Mouse (Mus musculus): Measurements from ENCODE around the gene Olfr2. TPM values are rescaled to one million over a fixed set of nuclear protein-coding genes. Genes with fewer than 3 reads are reported as not detected.

Gene Olfr2
- not detected in 2 replicates for polyA plus RNA-seq (2014; fragmentation: Nextera tagmentation; extraction: Ambion mirVana)

GRCm38 (mm10) chr7:107005972-107006371 lies at the start of gene Olfr2:
Gene Olfr2 (minus strand): TSS chr7:107006072.
- no peaks in the 10 kb centered on the region for H3K36me3 ChIP-seq (ENCODE audit: control insufficient read depth, insufficient read depth, low read length)
- H3K27me3 ChIP-seq (ENCODE audit: control insufficient read depth, insufficient read depth, low read length) = no peaks in the 10 kb centered on the region
- ATAC-seq (ENCODE audit: low FRiP score, low TSS enrichment) = no peak
- no peak within 1 kb of the TSS for H3K4me3 ChIP-seq (ENCODE audit: low read length)
- no peaks in the 10 kb centered on the region for H3K4me1 ChIP-seq (ENCODE audit: control insufficient read depth, insufficient read depth, low read length)
- no peak within 1 kb of the TSS for H3K27ac ChIP-seq (ENCODE audit: low read depth, low read length)
- H3K4me2 ChIP-seq (replicated peaks; ENCODE audit: low read depth, low read length) = no peak within 1 kb of the TSS
- H3K9me3 ChIP-seq (ENCODE audit: control insufficient read depth, low read length) = no peaks in the 10 kb centered on the region
- no peak within 1 kb of the TSS for H3K9ac ChIP-seq (ENCODE audit: low read depth, low read length)
- WGBS = 57% methylated on average over 1 of the region's 1 CpGs

GRCm38 (mm10) chr7:107047578-107047977 lies 41.7 kb upstream of the Olfr2 start:
- Histone ChIP-seq H3K27me3 (ENCODE audit: control insufficient read depth, insufficient read depth, low read length) (no peaks in the 10 kb centered on the region), H3K36me3 (ENCODE audit: control insufficient read depth, insufficient read depth, low read length) (no peaks in the 10 kb centered on the region), H3K9ac (ENCODE audit: low read depth, low read length) (no peak overlapping the region), H3K9me3 (ENCODE audit: control insufficient read depth, low read length) (no peaks in the 10 kb centered on the region), H3K4me1 (ENCODE audit: control insufficient read depth, insufficient read depth, low read length) (no peaks in the 10 kb centered on the region), H3K4me2 (replicated peaks; ENCODE audit: low read depth, low read length) (no peak overlapping the region), H3K4me3 (ENCODE audit: low read length) (no peak overlapping the region), H3K27ac (ENCODE audit: low read depth, low read length) (no peak overlapping the region)
- no peak for ATAC-seq (ENCODE audit: low FRiP score, low TSS enrichment)
- WGBS = 23% methylated on average over 3 of the region's 3 CpGs

GRCm38 (mm10) chr7:107045833-107046232 lies 40.0 kb upstream of the Olfr2 start:
- Histone ChIP-seq H3K27ac (ENCODE audit: low read depth, low read length) (no peak overlapping the region), H3K36me3 (ENCODE audit: control insufficient read depth, insufficient read depth, low read length) (no peaks in the 10 kb centered on the region), H3K4me3 (ENCODE audit: low read length) (no peak overlapping the region), H3K4me1 (ENCODE audit: control insufficient read depth, insufficient read depth, low read length) (no peaks in the 10 kb centered on the region), H3K9ac (ENCODE audit: low read depth, low read length) (no peak overlapping the region), H3K27me3 (ENCODE audit: control insufficient read depth, insufficient read depth, low read length) (no peaks in the 10 kb centered on the region), H3K9me3 (ENCODE audit: control insufficient read depth, low read length) (no peaks in the 10 kb centered on the region), H3K4me2 (replicated peaks; ENCODE audit: low read depth, low read length) (no peak overlapping the region)
- 3% methylated on average over 5 of the region's 5 CpGs for WGBS
- ATAC-seq (ENCODE audit: low FRiP score, low TSS enrichment) = 0 out of 2 replicates have a peak, but pooled peaks have one; percentile 57

GRCm38 (mm10) chr7:107044407-107044806 lies 38.5 kb upstream of the Olfr2 start:
- no peaks in the 10 kb centered on the region for H3K9me3 ChIP-seq (ENCODE audit: control insufficient read depth, low read length)
- H3K4me1 ChIP-seq (ENCODE audit: control insufficient read depth, insufficient read depth, low read length) = no peaks in the 10 kb centered on the region
- 60% methylated on average over 1 of the region's 1 CpGs for WGBS
- no peaks in the 10 kb centered on the region for H3K36me3 ChIP-seq (ENCODE audit: control insufficient read depth, insufficient read depth, low read length)
- H3K27ac ChIP-seq (ENCODE audit: low read depth, low read length) = no peak overlapping the region
- H3K9ac ChIP-seq (ENCODE audit: low read depth, low read length) = no peak overlapping the region
- ATAC-seq (ENCODE audit: low FRiP score, low TSS enrichment) = no peak
- no peak overlapping the region for H3K4me2 ChIP-seq (replicated peaks; ENCODE audit: low read depth, low read length)
- no peaks in the 10 kb centered on the region for H3K27me3 ChIP-seq (ENCODE audit: control insufficient read depth, insufficient read depth, low read length)
- no peak overlapping the region for H3K4me3 ChIP-seq (ENCODE audit: low read length)

- Histone ChIP-seq H3K4me2 (replicated peaks; ENCODE audit: low read depth, low read length) (no peak overlapping the region), H3K4me1 (ENCODE audit: control insufficient read depth, insufficient read depth, low read length) (no peaks in the 10 kb centered on the region), H3K27ac (ENCODE audit: low read depth, low read length) (no peak overlapping the region), H3K9ac (ENCODE audit: low read depth, low read length) (no peak overlapping the region), H3K36me3 (ENCODE audit: control insufficient read depth, insufficient read depth, low read length) (no peaks in the 10 kb centered on the region), H3K9me3 (ENCODE audit: control insufficient read depth, low read length) (no peaks in the 10 kb centered on the region), H3K27me3 (ENCODE audit: control insufficient read depth, insufficient read depth, low read length) (no peaks in the 10 kb centered on the region), H3K4me3 (ENCODE audit: low read length) (no peak overlapping the region)
- 89% methylated on average over 3 of the region's 3 CpGs for WGBS
- no peak for ATAC-seq (ENCODE audit: low FRiP score, low TSS enrichment)
Observed at GRCm38 (mm10) chr7:107043136-107043535, 37.3 kb upstream of the Olfr2 start.

- WGBS = 71% methylated on average over 2 of the region's 2 CpGs
- H3K4me1 ChIP-seq (ENCODE audit: control insufficient read depth, insufficient read depth, low read length) = no peaks in the 10 kb centered on the region
Observed at GRCm38 (mm10) chr7:107039934-107040563, 34.2 kb upstream of the Olfr2 start.

GRCm38 (mm10) chr7:107030874-107031273 lies 25.0 kb upstream of the Olfr2 start, which contains the start of gene Olfr713:
Gene Olfr713 (plus strand): TSS chr7:107031174.
- Histone ChIP-seq H3K36me3 (ENCODE audit: control insufficient read depth, insufficient read depth, low read length) (no peaks in the 10 kb centered on the region), H3K4me1 (ENCODE audit: control insufficient read depth, insufficient read depth, low read length) (no peaks in the 10 kb centered on the region), H3K27me3 (ENCODE audit: control insufficient read depth, insufficient read depth, low read length) (no peaks in the 10 kb centered on the region), H3K27ac (ENCODE audit: low read depth, low read length) (no peak within 1 kb of the TSS), H3K4me3 (ENCODE audit: low read length) (no peak within 1 kb of the TSS), H3K4me2 (replicated peaks; ENCODE audit: low read depth, low read length) (no peak within 1 kb of the TSS), H3K9ac (ENCODE audit: low read depth, low read length) (no peak within 1 kb of the TSS), H3K9me3 (ENCODE audit: control insufficient read depth, low read length) (no peaks in the 10 kb centered on the region)
- ATAC-seq (ENCODE audit: low FRiP score, low TSS enrichment) = no peak
- WGBS = 79% methylated on average over 1 of the region's 1 CpGs

More at GRCm38 (mm10) chr7:107039934-107040563, 34.2 kb upstream of the Olfr2 start:
- no peak for ATAC-seq (ENCODE audit: low FRiP score, low TSS enrichment)
- H3K4me3 ChIP-seq (ENCODE audit: low read length) = no peak overlapping the region
- H3K9ac ChIP-seq (ENCODE audit: low read depth, low read length) = no peak overlapping the region
- H3K4me2 ChIP-seq (replicated peaks; ENCODE audit: low read depth, low read length) = no peak overlapping the region
- H3K9me3 ChIP-seq (ENCODE audit: control insufficient read depth, low read length) = no peaks in the 10 kb centered on the region
- no peak overlapping the region for H3K27ac ChIP-seq (ENCODE audit: low read depth, low read length)
- H3K36me3 ChIP-seq (ENCODE audit: control insufficient read depth, insufficient read depth, low read length) = no peaks in the 10 kb centered on the region
- H3K27me3 ChIP-seq (ENCODE audit: control insufficient read depth, insufficient read depth, low read length) = no peaks in the 10 kb centered on the region

- Histone ChIP-seq H3K9me3 (ENCODE audit: control insufficient read depth, low read length) (no peaks in the 10 kb centered on the region), H3K4me3 (ENCODE audit: low read length) (no peak overlapping the region), H3K36me3 (ENCODE audit: control insufficient read depth, insufficient read depth, low read length) (no peaks in the 10 kb centered on the region), H3K27ac (ENCODE audit: low read depth, low read length) (no peak overlapping the region), H3K27me3 (ENCODE audit: control insufficient read depth, insufficient read depth, low read length) (no peaks in the 10 kb centered on the region), H3K9ac (ENCODE audit: low read depth, low read length) (no peak overlapping the region), H3K4me2 (replicated peaks; ENCODE audit: low read depth, low read length) (no peak overlapping the region), H3K4me1 (ENCODE audit: control insufficient read depth, insufficient read depth, low read length) (no peaks in the 10 kb centered on the region)
- ATAC-seq (ENCODE audit: low FRiP score, low TSS enrichment) = no peak
- whole genome bisulfite sequencing = 60% methylated on average over 3 of the region's 3 CpGs
Observed at GRCm38 (mm10) chr7:107004169-107004568, 1.7 kb downstream of the Olfr2 start.

- Histone ChIP-seq H3K4me3 (ENCODE audit: low read length) (no peak overlapping the region), H3K4me2 (replicated peaks; ENCODE audit: low read depth, low read length) (no peak overlapping the region), H3K9me3 (ENCODE audit: control insufficient read depth, low read length) (no peaks in the 10 kb centered on the region), H3K9ac (ENCODE audit: low read depth, low read length) (no peak overlapping the region), H3K27me3 (ENCODE audit: control insufficient read depth, insufficient read depth, low read length) (no peaks in the 10 kb centered on the region), H3K36me3 (ENCODE audit: control insufficient read depth, insufficient read depth, low read length) (no peaks in the 10 kb centered on the region), H3K27ac (ENCODE audit: low read depth, low read length) (no peak overlapping the region), H3K4me1 (ENCODE audit: control insufficient read depth, insufficient read depth, low read length) (no peaks in the 10 kb centered on the region)
- ATAC-seq (ENCODE audit: low FRiP score, low TSS enrichment) = no peak
- 88% methylated on average over 7 of the region's 7 CpGs for WGBS
Observed at GRCm38 (mm10) chr7:107000798-107001197, 5.1 kb downstream of the Olfr2 start.
